Mouse (Mus musculus) G1E (cell line): ENCODE measurements around the gene Pef1.

Experiments used
- CTCF ChIP-seq: IDR thresholded peaks from 2 replicates; pipeline ENCODE4 v1.5.1; 2012; ENCODE audit warnings: low read depth, low read length, inconsistent platforms, mixed read lengths
- GATA1 ChIP-seq: IDR thresholded peaks from 2 replicates; pipeline ENCODE4 v1.6.1; 2012; ENCODE audit warnings: borderline replicate concordance, low read length, inconsistent platforms, mixed read lengths
- GATA2 ChIP-seq: IDR thresholded peaks from 2 replicates; pipeline ENCODE4 v1.6.1; 2012; ENCODE audit warnings: low read depth, low read length, inconsistent platforms, borderline replicate concordance
- POLR2AphosphoS5 ChIP-seq: IDR thresholded peaks from 2 replicates; pipeline ENCODE4 v1.6.1; 2012; ENCODE audit warnings: low read depth, low read length, inconsistent platforms; ENCODE audit not compliant: insufficient replicate concordance
- TAL1 ChIP-seq: conservative IDR thresholded peaks from 2 replicates; pipeline ENCODE4 v1.6.1; 2012; ENCODE audit warnings: low read depth, low read length, inconsistent platforms, mixed read lengths

DNA sequence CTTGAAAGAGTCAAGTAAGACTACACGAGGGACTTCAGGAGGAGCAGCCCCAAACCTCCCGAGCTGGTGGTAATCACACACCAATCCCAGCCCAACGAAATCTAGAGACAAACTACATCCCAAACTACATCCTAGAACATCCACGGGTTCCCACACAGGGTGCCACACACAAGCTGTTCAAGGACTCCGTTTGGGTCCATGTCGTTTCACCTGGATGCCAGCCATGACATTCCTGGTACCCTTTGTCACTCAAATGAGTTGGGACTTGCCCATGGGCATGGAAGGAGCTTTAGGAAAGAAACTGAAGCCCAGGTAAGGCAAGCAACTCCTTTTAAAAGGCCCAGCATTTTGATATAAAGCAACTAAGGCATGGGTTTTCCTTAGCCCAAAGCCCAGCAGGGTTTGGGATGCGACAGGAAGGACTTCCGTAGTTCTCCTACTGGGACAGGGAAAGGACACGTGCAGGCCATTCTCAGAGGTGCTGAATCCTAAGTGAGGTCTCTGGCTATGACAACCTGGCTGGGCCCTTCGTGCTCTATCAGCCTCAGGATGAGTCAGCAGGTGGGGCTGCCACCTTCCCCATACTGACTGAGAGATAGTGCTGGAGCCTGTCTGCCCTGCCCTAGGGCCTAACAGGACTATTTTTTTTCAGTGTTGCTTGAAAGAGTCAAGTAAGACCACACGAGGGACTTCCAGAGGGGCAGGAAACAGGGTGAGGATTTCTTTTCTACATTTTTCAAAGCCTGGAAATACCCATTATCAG is 70.9 kb downstream of the Pef1 start:
- TF ChIP-seq CTCF = no peak
- no peak for TF ChIP-seq POLR2AphosphoS5
- TF ChIP-seq GATA1 = no peak
- no peak for TF ChIP-seq TAL1
- TF ChIP-seq GATA2 = no peak
